Mouse (Mus musculus) spleen, adult 2 months (tissue): Measurements from ENCODE around the gene Ttc22.

Source experiments
- CTCF ChIP-seq: fragments of 200-500 bp; IDR thresholded peaks from 2 replicates; pipeline ENCODE4 v1.5.1; 2011; ENCODE audit warnings: mild to moderate bottlenecking, inconsistent platforms; ENCODE audit not compliant: insufficient read depth, insufficient read length, insufficient replicate concordance; ENCODE audit errors: extremely low read depth
- POLR2A ChIP-seq: fragments of 200-500 bp; IDR thresholded peaks from 2 replicates; pipeline ENCODE4 v1.6.1; 2011; ENCODE audit warnings: low read depth, low read length, inconsistent platforms

DNA sequence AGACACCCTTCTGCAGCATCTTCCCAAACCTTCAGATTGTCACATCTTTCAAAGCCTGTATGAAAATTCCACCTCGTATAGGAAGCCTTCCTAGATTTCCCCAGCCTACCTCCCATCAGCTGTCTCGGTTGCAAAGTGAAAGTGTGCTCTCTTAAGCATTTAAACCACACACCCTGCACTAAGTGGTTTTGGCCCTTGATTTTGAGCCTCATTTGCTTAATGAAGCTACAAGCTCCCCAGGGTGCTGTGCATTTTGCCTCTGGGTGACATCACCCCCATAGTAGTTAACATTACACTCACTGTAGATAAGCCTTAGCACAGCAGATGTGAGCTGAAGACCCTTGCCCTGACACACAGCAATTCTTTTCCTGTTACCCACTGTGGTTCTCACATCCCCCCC is 58.7 kb downstream of the Ttc22 start:
- TF ChIP-seq CTCF (no peak), POLR2A (no peak)
